Mouse (Mus musculus) stomach, postnatal 0 days (tissue): ENCODE data around the gene Mylpf.

ENCODE experiments used
- CTCF ChIP-seq: IDR thresholded peaks from 2 replicates; pipeline ENCODE4 v1.5.1; 2016; ENCODE audit warnings: antibody characterized with exemption, low read depth, mild to moderate bottlenecking, moderate library complexity
- EP300 ChIP-seq: optimal IDR thresholded peaks from 2 replicates; pipeline ENCODE3; 2016; ENCODE audit warnings: antibody characterized with exemption

- TF ChIP-seq CTCF (no peak), EP300 (no peak)
These were observed 42.2 kb upstream of the Mylpf start for GRCm38 (mm10) chr7:127166501-127166900.
